Mouse (Mus musculus) left cerebral cortex, postnatal 25 days (tissue): ENCODE data around the gene Nyx. TPM values are rescaled to one million over a fixed set of nuclear protein-coding genes. Genes with fewer than 3 reads are reported as not detected.
"Not testable (repeated sequence)": the region's sequence is repeated elsewhere in the genome, so short reads cannot be mapped to it uniquely, and the experiment has no call there.

ENCODE experiments used
- DNase-seq, 2 experiments: peaks; one replicate each; pipeline ENCODE4 v3.0.0; 2022; ENCODE audit warnings: low spot score in 2 of 2, mixed read lengths in 1 of 2
- intact Hi-C: fragments of 180-260 bp; cut with DNase I; formaldehyde crosslinking; loops from one replicate; pipeline ENCODE4 v1.15.1; 2025
- total RNA-seq, 2 experiments: library from RNA; stranded (reverse); gene quantifications; 2 replicates each; pipeline ENCODE4 v1.2.3; 2021

Nyx gene
- total RNA-seq, result under 1 TPM; 0.23 to 0.55 TPM

GRCm38 (mm10) chrX:13465810-13466209 is at the start of gene Nyx:
TSS of gene Nyx (plus strand) at chrX:13466110.
- no peak for DNase-seq
- intact Hi-C loops, result loop anchor here (5.0 kb wide), 1 partner anchor 46 kb away; no protein-coding TSS in a partner anchor

- no peak for DNase-seq
- intact Hi-C loops, result no loop called here
Observed at GRCm38 (mm10) chrX:13422047-13422446, 43.9 kb upstream of the Nyx start.

- intact Hi-C loops, result no loop called here
- no peak for DNase-seq
Observed at GRCm38 (mm10) chrX:13431421-13431820, 34.5 kb upstream of the Nyx start.

- intact Hi-C loops, DNase-seq: not testable (repeated sequence)
Observed at GRCm38 (mm10) chrX:13436042-13436441, 29.9 kb upstream of the Nyx start.

DNA sequence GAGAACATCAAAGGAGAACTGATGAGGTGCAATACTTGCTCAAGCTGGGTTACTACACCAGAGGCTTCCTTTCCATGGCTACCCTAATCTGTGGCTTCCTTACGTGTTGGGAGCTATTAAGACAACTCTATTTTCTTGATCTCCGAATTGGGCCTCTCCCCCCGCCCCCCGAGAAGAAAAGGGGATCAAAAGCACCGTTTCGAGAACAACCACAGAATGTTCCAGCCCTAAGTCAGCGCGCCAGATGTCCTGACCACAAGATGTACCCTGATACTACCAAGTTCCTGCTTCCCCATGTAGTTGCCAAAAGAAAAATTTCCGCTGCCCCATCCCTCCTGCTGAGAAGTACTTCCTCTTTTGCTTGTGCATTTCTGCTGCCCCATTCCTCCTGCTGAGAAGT is 9.4 kb upstream of the Nyx start:
- DNase-seq, result not testable (repeated sequence)

GRCm38 (mm10) chrX:13458766-13459165 is 7.1 kb upstream of the Nyx start:
- intact Hi-C loops, result no loop called here
- no peak for DNase-seq

More for the DNA sequence above, 9.4 kb upstream of the Nyx start:
- intact Hi-C loops, result not testable (repeated sequence)

- intact Hi-C loops, result loop anchor here (1.0 to 5.0 kb wide), 5 partner anchors 115 to 231 kb away; partner anchors contain the start of gene Ddx3x
- peak; percentile 83 to 85 for DNase-seq
Observed at GRCm38 (mm10) chrX:13461266-13462261, 4.3 kb upstream of the Nyx start.

DNA sequence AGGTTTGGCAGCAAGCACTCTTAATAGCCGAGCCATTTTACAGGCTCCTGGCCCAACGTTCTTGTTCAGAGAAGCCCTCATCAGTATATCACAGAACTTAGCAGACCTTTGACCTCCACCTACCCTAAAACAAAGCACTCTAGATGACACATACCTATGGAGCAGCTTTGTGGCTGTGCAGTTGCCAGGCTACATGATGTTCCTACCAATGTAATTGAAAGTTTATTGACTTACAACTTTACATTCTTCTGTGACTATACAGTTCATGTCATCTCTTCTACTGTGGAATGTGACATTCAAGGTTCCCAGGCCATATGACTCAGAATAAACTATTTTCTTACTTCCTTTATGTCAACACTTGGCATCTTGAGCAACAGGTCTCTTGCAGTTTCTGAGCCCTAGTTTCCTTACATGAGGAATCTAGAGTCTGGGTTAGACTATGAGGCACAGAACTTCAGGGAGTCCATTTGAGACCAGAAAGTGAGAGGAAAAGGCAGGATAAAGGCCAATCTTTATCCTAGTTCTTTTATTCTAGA is 2.9 kb upstream of the Nyx start:
- intact Hi-C loops, result loop anchor here (5.0 kb wide), 2 partner anchors 166 to 194 kb away; no protein-coding TSS in a partner anchor

DNA sequence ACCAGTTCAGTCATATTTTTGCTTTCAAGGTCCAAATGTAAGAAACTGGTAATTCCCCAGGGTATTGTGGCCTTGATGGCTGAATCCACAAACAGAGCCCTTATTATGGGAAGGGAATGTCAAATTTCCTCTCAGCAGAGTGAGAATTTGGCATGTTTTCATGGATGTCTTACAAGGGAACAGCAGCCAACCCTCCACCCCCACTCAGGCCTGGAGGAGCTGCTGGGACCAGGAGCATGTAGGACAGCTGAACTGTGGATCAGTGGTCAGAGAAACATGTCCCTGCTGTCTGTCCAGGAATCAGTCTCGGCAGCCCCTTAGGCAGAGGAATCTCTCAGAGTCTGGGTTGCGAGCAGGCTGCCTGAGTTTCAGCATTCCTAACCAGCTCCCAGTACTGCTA is 771 bp downstream of the Nyx start:
- DNase-seq, result no peak
- intact Hi-C loops, result loop anchor here (5.0 kb wide), 1 partner anchor 46 kb away; no protein-coding TSS in a partner anchor

More for the DNA sequence above, 2.9 kb upstream of the Nyx start:
- DNase-seq, result no peak

- intact Hi-C loops, result loop anchor here (5.0 kb wide), 1 partner anchor 45 kb away; no protein-coding TSS in a partner anchor
- no peak for DNase-seq
Observed at GRCm38 (mm10) chrX:13467121-13467571, 1.2 kb downstream of the Nyx start.

DNA sequence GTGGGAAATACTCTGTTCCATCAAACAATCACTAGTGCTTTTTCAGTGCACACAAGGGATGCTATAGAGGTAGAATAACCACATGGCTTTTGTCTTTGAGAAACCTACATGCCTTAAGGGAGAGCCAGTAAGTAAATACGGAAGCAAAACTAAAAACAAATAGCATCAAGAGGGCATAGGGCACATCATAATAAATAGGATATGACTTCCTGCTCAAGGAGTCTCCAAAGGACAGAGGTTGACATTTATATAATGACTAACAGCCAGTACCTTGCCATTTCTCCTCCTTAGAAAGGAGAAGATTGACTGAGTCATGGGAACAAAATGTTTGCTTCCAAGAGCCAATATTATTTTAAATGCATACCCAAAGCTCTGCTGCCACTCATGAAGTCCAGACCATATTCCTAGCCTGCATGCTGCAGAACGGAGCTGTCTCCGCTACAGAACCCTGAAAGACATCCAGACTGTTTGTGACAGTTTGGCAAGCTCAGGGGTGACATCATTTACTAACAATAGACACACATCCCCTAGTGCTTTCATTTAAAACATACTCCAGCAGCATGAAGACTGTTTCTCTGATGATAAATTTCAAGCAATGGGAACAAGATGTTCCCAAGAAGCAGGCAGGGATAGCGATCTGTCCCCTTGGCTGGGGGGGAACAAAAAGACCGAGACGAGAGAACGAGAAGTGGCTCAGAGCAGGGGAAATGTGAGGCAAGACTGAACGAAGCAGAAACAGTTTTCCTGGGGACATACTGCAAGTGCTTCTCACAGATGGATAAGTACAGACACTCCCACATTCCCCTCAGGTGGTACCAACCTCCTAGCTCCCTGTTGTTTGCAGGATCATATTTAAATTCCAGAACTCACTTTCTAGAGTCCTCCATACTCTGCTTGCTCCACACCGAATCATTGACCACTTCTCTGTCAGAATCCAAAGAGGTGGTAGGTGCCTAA is 3.5 kb downstream of the Nyx start:
- DNase-seq, result peak; percentile 53 to 82
- intact Hi-C loops, result loop anchor here (5.0 kb wide), 1 partner anchor 43 kb away; no protein-coding TSS in a partner anchor

GRCm38 (mm10) chrX:13471925-13472324 is 6.0 kb downstream of the Nyx start:
- intact Hi-C loops, result no loop called here
- DNase-seq, result no peak

- intact Hi-C loops, result no loop called here
- no peak for DNase-seq
Observed at GRCm38 (mm10) chrX:13472751-13473225, 6.9 kb downstream of the Nyx start.

GRCm38 (mm10) chrX:13475382-13475781 is 9.5 kb downstream of the Nyx start:
- DNase-seq, result no peak
- intact Hi-C loops, result no loop called here

GRCm38 (mm10) chrX:13477596-13477995 is 11.7 kb downstream of the Nyx start:
- intact Hi-C loops, result no loop called here

GRCm38 (mm10) chrX:13478298-13478697 is 12.4 kb downstream of the Nyx start:
- intact Hi-C loops, result no loop called here

More at GRCm38 (mm10) chrX:13477596-13477995, 11.7 kb downstream of the Nyx start:
- peak in 1 of 2 experiments; percentile 31 for DNase-seq

DNA sequence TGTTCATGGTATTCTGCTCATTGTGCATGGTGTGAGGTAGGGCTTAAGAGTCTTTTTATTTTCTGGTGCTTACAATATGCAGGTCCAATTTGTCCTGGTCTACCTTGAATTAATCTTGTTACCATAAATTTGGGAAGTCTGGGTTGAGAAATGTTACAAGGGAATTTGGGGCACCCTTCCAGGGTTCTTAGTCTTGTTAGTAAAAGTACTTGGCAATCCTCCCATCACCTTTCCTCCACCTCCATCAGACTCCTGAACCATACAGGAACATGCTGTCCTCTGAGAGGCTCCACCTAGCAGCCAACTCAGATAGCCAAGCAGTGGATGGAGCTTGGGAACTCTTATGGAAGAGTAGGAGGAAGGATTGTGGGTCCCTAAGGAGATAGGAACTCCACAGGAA is 13.7 kb downstream of the Nyx start:
- no peak for DNase-seq
- intact Hi-C loops, result no loop called here

More at GRCm38 (mm10) chrX:13478298-13478697, 12.4 kb downstream of the Nyx start:
- no peak for DNase-seq

- no peak for DNase-seq
- intact Hi-C loops, result no loop called here
Observed at GRCm38 (mm10) chrX:13482576-13482975, 16.7 kb downstream of the Nyx start.

DNA sequence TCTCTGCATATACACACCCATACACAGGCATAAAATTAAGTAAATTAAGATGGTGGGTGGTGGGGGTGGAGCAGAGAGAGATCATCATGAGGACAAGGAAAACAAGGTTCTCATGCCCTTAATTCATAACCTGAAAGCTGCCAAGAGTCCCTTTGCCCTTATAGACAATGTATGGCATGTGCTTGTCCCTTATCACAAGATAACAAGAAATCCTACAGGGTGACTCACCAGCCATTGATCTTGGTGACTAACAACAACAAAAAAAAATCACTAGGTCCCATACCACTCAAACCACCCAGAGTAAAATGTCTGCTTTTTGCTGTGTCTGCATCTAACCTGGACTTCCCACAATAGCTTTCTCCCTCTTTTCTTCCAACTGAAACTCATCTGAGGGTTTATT is 18.5 kb downstream of the Nyx start:
- no peak for DNase-seq
- intact Hi-C loops, result no loop called here
